Mouse (Mus musculus): Measurements from ENCODE around the gene Pnkd. TPM values are rescaled to one million over a fixed set of nuclear protein-coding genes. Genes with fewer than 3 reads are reported as not detected.

Gene Pnkd
- total and polyA plus RNA-seq, 3 experiments: 45.5 to 318 (median 154) TPM

DNA sequence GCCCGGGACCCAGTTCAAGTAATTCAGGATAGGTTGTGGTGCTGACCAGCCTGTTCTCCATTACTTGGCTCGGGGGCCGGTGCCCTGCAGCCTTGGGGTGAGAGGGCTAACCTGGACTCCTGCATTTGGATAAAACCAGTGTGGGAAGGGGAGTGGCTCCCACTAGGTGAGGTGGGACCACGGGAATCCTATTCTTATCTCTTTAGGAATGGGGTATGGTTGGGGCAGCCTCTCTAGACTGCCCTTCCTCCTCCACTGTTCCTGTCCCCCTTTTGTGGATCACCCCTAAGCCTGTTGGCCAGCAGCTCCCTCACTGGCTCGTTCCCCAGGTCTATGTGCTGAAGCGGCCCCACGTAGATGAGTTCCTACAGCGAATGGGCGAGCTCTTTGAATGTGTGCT, 109.6 kb downstream of the Pnkd start:
- no peak overlapping the region for H3K27ac ChIP-seq (ENCODE audit: insufficient read depth, low read depth)
- H3K4me2 ChIP-seq (ENCODE audit: insufficient read depth, low read depth, poor library complexity, severe bottlenecking): no peak overlapping the region
- DNase-seq (ENCODE audit: extremely low read depth): no peak
- no peaks in the 10 kb centered on the region for H3K27me3 ChIP-seq (replicated peaks)
- H3K79me2 ChIP-seq (replicated peaks; ENCODE audit: control insufficient read depth, extremely low read depth, insufficient read depth, poor library complexity, severe bottlenecking): peaks cover 21% of the 10 kb centered on the region
- TF ChIP-seq CTCF (conservative IDR thresholded peaks at IDR 0.05 in 1 of 2, IDR thresholded peaks at IDR 0.05 in 1 of 2; ENCODE audit: low read depth in 2 of 2, low read length in 2 of 2): no peak
- TF ChIP-seq MAZ (IDR thresholded peaks at IDR 0.05; ENCODE audit: low read depth, low read length): no peak
- no peak for TF ChIP-seq BHLHE40 (IDR thresholded peaks at IDR 0.05; ENCODE audit: low read depth, low read length)
- dilution Hi-C loops (cut with MboI; ENCODE audit: extremely low pct_ligation_motif_present, extremely low pct_unique_long_range_greater_than_20kb, low sequenced_read_pairs) (no loop called here), in situ Hi-C loops (cut with MboI; ENCODE audit: low pct_ligation_motif_present, low pct_unique_long_range_greater_than_20kb, low sequenced_read_pairs) (loop anchor here (5.0 to 10.0 kb wide), 2 partner anchors 50 to 82 kb away; no protein-coding TSS in a partner anchor)
- H3K36me3 ChIP-seq (replicated peaks in 1 of 2; ENCODE audit: control insufficient read depth in 1 of 2, insufficient read depth in 1 of 2, low read length in 1 of 2): peaks cover 19 to 22% of the 10 kb centered on the region in 2 experiments
- H3K9me3 ChIP-seq (replicated peaks; ENCODE audit: low read length): no peaks in the 10 kb centered on the region
- H3K9ac ChIP-seq (ENCODE audit: insufficient read depth, low read depth): no peak overlapping the region
- peaks cover 4 to 51% of the 10 kb centered on the region in 2 experiments; a peak in 3 of 4 replicates for H3K4me1 ChIP-seq (ENCODE audit: control insufficient read depth in 1 of 2, insufficient read depth in 2 of 2)
- H3K4me3 ChIP-seq (replicated peaks in 1 of 3; ENCODE audit: low read depth in 2 of 3, low read length in 2 of 3, poor library complexity in 1 of 3): no peak overlapping the region

DNA sequence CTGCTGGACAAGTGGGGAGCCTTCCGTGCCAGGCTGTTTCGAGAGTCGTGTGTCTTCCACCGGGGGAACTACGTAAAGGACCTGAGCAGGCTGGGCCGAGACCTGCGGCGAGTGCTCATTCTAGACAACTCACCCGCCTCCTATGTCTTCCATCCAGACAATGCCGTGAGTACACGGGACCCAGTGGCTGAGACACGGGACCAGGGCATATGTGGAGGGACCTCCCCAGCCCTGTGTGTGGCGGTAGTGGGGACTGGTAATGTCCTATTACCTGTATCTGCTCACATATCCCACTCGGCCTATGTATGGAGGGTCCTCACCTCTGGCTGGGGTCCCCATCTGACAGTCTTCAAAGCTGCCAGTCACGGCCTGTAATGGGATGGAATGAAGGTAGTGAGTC, 110.1 kb downstream of the Pnkd start:
- dilution Hi-C loops (cut with MboI; ENCODE audit: extremely low pct_ligation_motif_present, extremely low pct_unique_long_range_greater_than_20kb, low sequenced_read_pairs): no loop called here
- Histone ChIP-seq H3K4me2 (ENCODE audit: insufficient read depth, low read depth, poor library complexity, severe bottlenecking) (no peak overlapping the region), H3K36me3 (replicated peaks in 1 of 2; ENCODE audit: control insufficient read depth in 1 of 2, insufficient read depth in 1 of 2, low read length in 1 of 2) (peaks cover 19 to 22% of the 10 kb centered on the region in 2 experiments), H3K4me1 (ENCODE audit: control insufficient read depth in 1 of 2, insufficient read depth in 2 of 2) (peaks cover 2 to 46% of the 10 kb centered on the region in 2 experiments; a peak in 3 of 4 replicates), H3K9me3 (replicated peaks; ENCODE audit: low read length) (no peaks in the 10 kb centered on the region), H3K27me3 (replicated peaks) (no peaks in the 10 kb centered on the region), H3K9ac (ENCODE audit: insufficient read depth, low read depth) (no peak overlapping the region), H3K27ac (ENCODE audit: insufficient read depth, low read depth) (no peak overlapping the region), H3K79me2 (replicated peaks; ENCODE audit: control insufficient read depth, extremely low read depth, insufficient read depth, poor library complexity, severe bottlenecking) (peaks cover 21% of the 10 kb centered on the region), H3K4me3 (replicated peaks in 1 of 3; ENCODE audit: low read depth in 2 of 3, low read length in 2 of 3, poor library complexity in 1 of 3) (no peak overlapping the region)
- no peak for TF ChIP-seq MYC (IDR thresholded peaks at IDR 0.05; ENCODE audit: low read depth, low read length)
- TF ChIP-seq USF1 (IDR thresholded peaks at IDR 0.05; ENCODE audit: low read depth, low read length): no peak
- TF ChIP-seq E2F4 (IDR thresholded peaks at IDR 0.05; ENCODE audit: insufficient replicate concordance, low read depth, low read length): no peak
- TF ChIP-seq ETS1 (conservative IDR thresholded peaks at IDR 0.05; ENCODE audit: low read depth, low read length): no peak
- no peak for TF ChIP-seq MXI1 (IDR thresholded peaks at IDR 0.05; ENCODE audit: low read depth, low read length)
- no peak for TF ChIP-seq BHLHE40 (IDR thresholded peaks at IDR 0.05; ENCODE audit: low read depth, low read length)
- TF ChIP-seq JUND (conservative IDR thresholded peaks at IDR 0.05; ENCODE audit: low read depth, low read length): no peak
- TF ChIP-seq USF2 (conservative IDR thresholded peaks at IDR 0.05; ENCODE audit: low read depth, low read length): no peak
- no peak for TF ChIP-seq ZMIZ1 (IDR thresholded peaks at IDR 0.05; ENCODE audit: low read depth, low read length)
- TF ChIP-seq MAFK (IDR thresholded peaks at IDR 0.05; ENCODE audit: insufficient replicate concordance, low read length): no peak
- no peak for TF ChIP-seq TCF12 (IDR thresholded peaks at IDR 0.05; ENCODE audit: low read depth, low read length)
- no peak for TF ChIP-seq RCOR1 (conservative IDR thresholded peaks at IDR 0.05; ENCODE audit: low read depth, low read length)
- TF ChIP-seq HCFC1 (IDR thresholded peaks at IDR 0.05; ENCODE audit: low read depth, low read length): no peak
- TF ChIP-seq POLR2AphosphoS2 (IDR thresholded peaks at IDR 0.05; ENCODE audit: low read depth, low read length): no peak
- TF ChIP-seq JUN (IDR thresholded peaks at IDR 0.05; ENCODE audit: insufficient read depth, low read depth, low read length): no peak
- no peak for TF ChIP-seq GABPA (IDR thresholded peaks at IDR 0.05; ENCODE audit: insufficient replicate concordance, low read depth, low read length)
- TF ChIP-seq NRF1 (IDR thresholded peaks at IDR 0.05; ENCODE audit: low read depth, low read length): no peak
- TF ChIP-seq KAT2A (IDR thresholded peaks at IDR 0.05; ENCODE audit: insufficient replicate concordance, low read length): no peak
- in situ Hi-C loops (cut with MboI; ENCODE audit: low pct_ligation_motif_present, low pct_unique_long_range_greater_than_20kb, low sequenced_read_pairs): loop anchor here (5.0 to 10.0 kb wide), 2 partner anchors 50 to 83 kb away; no protein-coding TSS in a partner anchor
- DNase-seq (ENCODE audit: extremely low read depth): no peak
